Mouse (Mus musculus) gastrocnemius, postnatal 36 days (tissue): ENCODE data around the gene Dolk. TPM values are rescaled to one million over a fixed set of nuclear protein-coding genes. Genes with fewer than 3 reads are reported as not detected.

Source experiments
- DNase-seq, 2 experiments: peaks; one replicate each; pipeline ENCODE4 v3.0.0; 2022
- intact Hi-C: fragments of 180-260 bp; cut with DNase I; formaldehyde crosslinking; loops from one replicate; pipeline ENCODE4 v1.15.1; 2025
- total RNA-seq, 2 experiments: library from RNA; stranded (reverse); gene quantifications; 2 replicates each; pipeline ENCODE4 v1.2.3; 2021

Dolk gene
- total RNA-seq, 2 experiments from 2014 or later = 20.9 to 21.2 TPM

DNA sequence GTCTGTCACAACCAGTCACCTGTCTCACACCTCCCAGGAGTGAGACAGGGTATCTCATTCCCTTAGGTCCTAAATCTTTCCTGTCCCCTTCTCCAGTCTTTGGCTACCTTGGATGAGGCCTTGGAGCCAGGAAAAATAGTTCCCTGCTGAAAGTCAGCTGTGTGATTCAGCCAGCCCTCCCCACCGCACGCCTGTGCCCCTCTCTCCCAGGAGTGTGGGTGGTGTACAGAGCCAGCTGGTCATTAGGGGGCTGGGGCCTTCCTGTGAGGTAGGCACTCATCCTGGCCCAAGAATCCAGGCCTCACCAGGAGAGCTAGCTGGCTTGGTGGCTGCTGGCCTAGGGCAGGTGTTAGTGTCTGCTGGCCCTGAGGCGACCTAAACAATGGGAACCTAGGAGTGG is 33.6 kb downstream of the Dolk start:
- no peak for DNase-seq
- intact Hi-C loops = no loop called here

DNA sequence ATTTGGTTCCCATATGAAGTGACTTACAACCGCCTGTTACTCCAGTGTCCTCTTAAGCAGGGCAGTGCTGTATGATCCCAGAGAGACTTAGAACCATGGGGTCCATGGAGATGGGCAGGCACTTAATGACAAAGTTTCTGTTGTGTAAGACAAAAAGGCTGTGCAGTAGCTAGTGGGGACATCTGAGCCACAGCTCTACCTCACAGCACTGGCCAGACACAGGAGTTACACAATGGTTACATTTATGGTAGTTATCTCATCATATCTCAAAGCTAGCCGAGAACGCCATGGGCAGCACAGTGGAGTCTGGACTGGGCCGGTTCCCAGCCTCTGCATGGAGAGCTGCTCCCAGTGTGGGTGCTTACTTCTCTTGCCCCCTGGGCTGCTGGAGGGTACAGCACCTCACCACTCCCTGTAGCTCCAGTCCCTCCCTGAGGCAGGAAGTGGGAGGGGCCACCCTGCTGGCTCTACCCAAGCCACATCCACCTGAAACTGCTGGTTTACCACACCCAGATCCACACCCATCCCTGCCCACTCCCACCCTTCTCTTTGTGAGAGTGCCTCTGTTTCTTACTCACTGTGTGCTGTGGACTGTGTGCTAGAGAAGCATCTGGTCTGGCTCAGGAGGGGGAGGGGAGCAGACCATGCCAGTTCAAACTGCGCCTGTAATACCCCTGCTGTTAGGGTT is 34.6 kb downstream of the Dolk start:
- intact Hi-C loops = no loop called here
- DNase-seq = no peak

- intact Hi-C loops = no loop called here
- no peak for DNase-seq
These were observed 35.7 kb downstream of the Dolk start for GRCm38 (mm10) chr2:30250166-30251128.

DNA sequence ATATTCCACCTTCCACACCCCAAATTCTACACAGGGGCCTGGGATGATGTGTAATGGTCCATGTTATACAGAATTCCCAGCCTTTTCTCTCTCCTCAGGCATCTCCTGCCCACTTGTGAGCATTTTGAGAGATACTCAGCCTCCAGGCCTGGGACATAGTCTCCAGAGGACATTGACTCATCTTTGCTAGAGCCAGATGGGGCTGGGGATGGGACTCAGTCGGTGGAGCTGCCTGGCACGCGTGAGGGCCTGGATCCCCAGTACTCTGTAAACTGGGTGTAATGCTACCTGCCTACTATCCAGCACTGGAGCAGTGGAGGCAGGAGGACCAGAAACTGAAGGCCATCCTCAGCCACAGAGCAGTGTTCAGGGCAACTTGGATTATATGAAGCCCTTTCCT is 37.0 kb downstream of the Dolk start:
- intact Hi-C loops = no loop called here

GRCm38 (mm10) chr2:30247681-30248080 is 38.5 kb downstream of the Dolk start:
- intact Hi-C loops = no loop called here
- DNase-seq = no peak

More for the DNA sequence above, 37.0 kb downstream of the Dolk start:
- no peak for DNase-seq

GRCm38 (mm10) chr2:30247036-30247435 is 39.1 kb downstream of the Dolk start:
- DNase-seq = no peak
- intact Hi-C loops = no loop called here

- intact Hi-C loops = no loop called here
- peak in 1 of 2 experiments; percentile 2 for DNase-seq
These were observed 41.4 kb downstream of the Dolk start for GRCm38 (mm10) chr2:30244595-30245178.

GRCm38 (mm10) chr2:30243391-30243790 is 42.7 kb downstream of the Dolk start:
- peak in 1 of 2 experiments; percentile 7 for DNase-seq
- intact Hi-C loops = no loop called here

- intact Hi-C loops = no loop called here
- peak; percentile 42 to 46 for DNase-seq
These were observed 43.6 kb downstream of the Dolk start for GRCm38 (mm10) chr2:30242509-30242908.

DNA sequence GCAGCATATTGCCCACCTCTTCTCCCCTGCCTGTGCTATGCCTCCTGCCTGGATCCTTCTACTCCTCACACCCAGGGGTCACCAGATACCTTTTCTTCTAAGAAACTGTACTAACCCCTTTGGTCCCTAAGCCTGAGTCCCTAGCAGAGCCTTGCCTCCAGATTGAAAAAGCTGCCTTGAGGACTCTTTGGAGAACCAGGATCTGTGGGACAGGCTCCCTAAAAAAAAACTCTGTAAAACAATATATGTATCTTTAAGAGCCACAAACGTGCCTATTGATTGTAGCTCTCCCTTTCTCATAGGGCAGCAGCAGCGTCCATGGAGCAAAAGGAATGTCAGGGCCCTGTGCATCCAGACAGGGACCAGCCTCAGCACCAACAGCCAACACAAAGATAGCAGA is 45.9 kb downstream of the Dolk start, which contains the start of gene Gm28035:
Gene Gm28035, plus strand, starts transcription at position 301 of the 400 bp plus-strand sequence.
- no peak for DNase-seq
- intact Hi-C loops = no loop called here

DNA sequence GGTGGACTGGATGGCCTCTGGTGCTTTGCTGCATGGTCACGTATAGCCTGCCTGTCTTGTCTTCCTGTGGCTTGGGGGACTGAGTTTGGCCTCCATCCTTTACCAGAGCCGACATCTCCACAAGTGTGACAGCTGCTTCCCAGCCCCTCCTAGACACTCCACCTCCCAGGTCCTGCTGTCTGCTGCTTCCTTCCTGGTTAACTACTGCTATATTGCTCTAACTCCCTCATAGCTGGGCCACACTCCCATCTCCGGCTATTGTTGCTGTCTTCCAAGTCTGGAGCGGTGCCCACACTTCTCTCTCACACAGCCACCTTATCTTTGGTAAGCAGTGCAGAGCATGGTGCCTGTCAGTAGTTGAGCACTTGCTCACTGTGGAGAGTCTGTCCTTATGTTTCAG is 46.4 kb downstream of the Dolk start:
- intact Hi-C loops = loop anchor here (2.0 kb wide), 1 partner anchor 29 kb away; no protein-coding TSS in a partner anchor
- no peak for DNase-seq

DNA sequence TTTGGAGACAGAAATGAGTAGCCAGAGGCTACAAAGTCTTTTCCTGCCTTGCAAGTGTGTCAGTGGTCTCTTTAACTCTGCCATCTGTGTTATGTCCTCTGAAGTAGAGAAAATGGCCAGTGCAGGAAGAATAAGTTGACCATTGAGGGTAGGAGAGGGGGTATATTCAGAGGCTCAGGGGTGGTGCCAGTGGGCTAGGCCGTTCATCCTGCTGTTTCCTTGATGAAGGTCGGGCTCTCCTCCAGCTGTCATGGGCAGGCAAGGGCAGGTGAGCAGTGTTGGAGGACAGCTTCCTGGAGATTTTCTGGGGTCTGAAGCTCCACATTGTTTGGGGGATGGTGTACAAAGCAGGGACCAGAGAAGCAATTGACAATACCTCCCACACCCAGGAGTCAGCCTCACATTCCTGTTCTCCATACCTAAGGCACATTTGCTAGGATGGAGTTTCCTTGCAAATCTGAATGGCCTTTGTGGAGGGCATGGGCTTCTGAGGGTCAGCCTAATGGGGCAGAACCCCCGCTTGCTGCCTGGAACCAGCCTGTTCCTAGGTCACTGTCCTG is 47.1 kb downstream of the Dolk start:
- DNase-seq = no peak
- intact Hi-C loops = loop anchor here (2.0 kb wide), 1 partner anchor 30 kb away; no protein-coding TSS in a partner anchor

DNA sequence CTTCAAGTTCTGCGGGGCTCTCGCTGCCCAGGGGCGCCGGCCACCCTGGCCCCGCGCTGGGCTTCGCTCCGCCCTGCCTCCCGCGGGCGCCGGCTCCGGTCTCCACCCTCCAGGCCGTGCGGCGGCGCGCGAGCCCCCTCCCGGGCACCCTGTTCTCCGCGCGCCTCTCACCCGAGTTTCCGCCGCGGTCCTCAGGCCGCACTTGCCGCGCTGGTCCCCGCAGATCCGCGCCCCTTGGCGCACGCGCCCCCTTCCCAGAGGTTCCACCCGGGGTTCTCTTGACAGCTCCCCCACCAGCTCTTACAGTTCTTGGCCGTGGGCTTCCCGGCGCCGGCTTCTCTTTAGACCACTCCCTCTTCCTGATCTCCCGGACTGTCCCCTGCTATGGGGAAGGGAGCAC is 48.3 kb downstream of the Dolk start:
- intact Hi-C loops = loop anchor here (2.0 kb wide), 2 partner anchors 31 kb away; no protein-coding TSS in a partner anchor
- peak; percentile 58 to 66 for DNase-seq

DNA sequence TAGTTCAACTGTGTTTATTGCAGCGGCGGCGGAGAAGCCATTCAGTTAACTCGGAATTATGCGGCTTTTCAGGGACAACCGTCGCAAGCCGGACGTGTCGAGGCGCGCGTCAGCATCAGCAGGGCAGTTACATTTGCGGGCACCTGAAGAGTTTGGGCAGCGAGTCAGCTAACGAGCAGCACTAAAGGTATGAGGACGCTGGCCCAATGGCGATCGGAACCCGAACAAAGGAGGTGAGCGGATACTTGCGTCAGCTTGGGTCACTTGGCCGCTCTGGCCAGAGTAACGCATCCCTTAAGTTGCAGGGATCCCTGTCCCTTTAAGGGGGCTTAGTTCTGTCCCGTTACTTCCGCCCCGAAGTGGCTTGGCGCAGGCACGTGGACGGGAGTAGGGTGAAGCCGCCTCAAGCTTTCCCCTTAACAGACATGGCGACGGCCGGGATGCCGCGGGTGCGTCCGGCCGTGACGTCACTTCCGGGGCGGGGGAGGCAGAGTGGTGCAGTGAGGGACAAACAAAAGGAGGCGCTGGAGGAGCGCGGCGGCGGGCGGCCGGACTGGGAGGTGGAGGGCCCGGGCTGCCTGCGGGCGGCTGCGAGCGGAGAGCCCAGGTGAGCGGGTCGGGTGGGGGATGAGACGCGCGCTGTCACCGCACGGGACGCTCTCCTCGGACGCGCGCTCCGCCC is 48.8 kb downstream of the Dolk start, which contains the start of gene Lrrc8a:
Gene Lrrc8a, plus strand, starts transcription at position 517 of the 682 bp plus-strand sequence.
- intact Hi-C loops = loop anchor here (2.0 kb wide), 1 partner anchor 31 kb away; no protein-coding TSS in a partner anchor
- DNase-seq = peak; percentile 99 to 100

DNA sequence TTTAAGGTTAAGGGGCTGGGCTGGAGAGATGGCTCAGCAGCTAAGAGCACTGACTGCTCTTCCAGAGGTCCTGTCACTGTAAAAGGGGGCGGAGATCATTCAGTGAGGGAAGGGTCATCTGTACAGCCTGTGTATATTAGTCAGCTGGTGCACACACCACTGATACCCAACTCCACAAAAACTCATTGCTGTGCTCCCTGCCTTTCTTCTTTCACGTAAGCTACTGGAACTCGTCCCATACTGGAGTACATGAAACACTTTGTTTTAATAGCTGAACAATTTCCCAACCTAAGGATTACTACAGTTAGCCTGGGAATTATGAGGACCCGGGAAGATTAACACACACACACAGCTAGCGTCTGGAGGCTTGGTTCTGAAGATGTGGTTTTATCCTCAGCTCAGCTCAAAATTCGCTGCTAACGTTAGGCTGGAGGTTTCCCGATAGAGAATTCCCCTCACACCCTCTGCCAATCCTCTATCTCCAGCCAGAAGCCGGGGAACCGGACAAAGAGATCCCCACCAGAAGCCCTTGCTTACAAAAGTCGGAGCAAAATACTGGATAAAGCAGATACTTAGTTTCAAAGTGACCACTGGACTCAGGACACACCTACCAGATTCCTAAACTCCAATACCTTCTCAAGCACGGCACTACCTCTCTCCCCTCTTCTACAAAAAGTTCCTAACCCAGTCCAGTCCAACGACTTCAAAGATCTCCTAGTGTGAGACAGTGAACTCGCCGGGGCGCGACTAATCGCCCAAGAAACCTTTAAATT is 49.5 kb downstream of the Dolk start:
- no peak for DNase-seq
- intact Hi-C loops = loop anchor here (2.0 kb wide), 1 partner anchor 30 kb away; no protein-coding TSS in a partner anchor

GRCm38 (mm10) chr2:30235593-30235992 is 50.5 kb downstream of the Dolk start:
- intact Hi-C loops = no loop called here
- DNase-seq = no peak
